Mouse (Mus musculus) liver, embryonic 12.5 days (tissue): ENCODE measurements around the gene Cyp39a1. TPM values are rescaled to one million over a fixed set of nuclear protein-coding genes. Genes with fewer than 3 reads are reported as not detected.

ENCODE experiments used
- polyA plus RNA-seq: library from polyadenylated mRNA; unstranded; fragments of >200 nt; fragmentation: Nextera tagmentation; extraction: Ambion mirVana; gene quantifications from 2 replicates; pipeline ENCODE4 v1.2.1, GENCODE M21; 2016

Cyp39a1 gene
- polyA plus RNA-seq, 1 experiment from 2014 or later, result 2.6 TPM

Other genes starting within 250 kb of the Cyp39a1 start
- gene Mep1a, start 164.6 kb upstream of the Cyp39a1 start, polyA plus RNA-seq, result not detected in 2 replicates
- not detected in 2 replicates for gene Ankrd66, start 123.8 kb upstream of the Cyp39a1 start, polyA plus RNA-seq
- gene Pla2g7, start 99.3 kb upstream of the Cyp39a1 start, polyA plus RNA-seq, result 3.6 TPM in 2 replicates
- gene Tdrd6, start 37.1 kb upstream of the Cyp39a1 start, polyA plus RNA-seq, result not detected in 2 replicates
- 2.8 and 3.7 TPM in 2 replicates for gene Slc25a27, start 211 bp upstream of the Cyp39a1 start, polyA plus RNA-seq
- 1.7 and 1.9 TPM in 2 replicates for gene Rcan2, start 133.9 kb downstream of the Cyp39a1 start, polyA plus RNA-seq